Mouse (Mus musculus) bone marrow macrophage, adult 2 months (primary cell): ENCODE measurements around the gene Cd80. TPM values are rescaled to one million over a fixed set of nuclear protein-coding genes. Genes with fewer than 3 reads are reported as not detected.

Source experiments
- H3K27ac ChIP-seq: 2 replicates; pipeline ENCODE4 v1.5.1; 2012; ENCODE audit warnings: low read depth, low read length; ENCODE audit not compliant: insufficient read depth
- H3K4me1 ChIP-seq: 2 replicates; pipeline ENCODE4 v1.6.1; 2012; ENCODE audit warnings: low read length; ENCODE audit not compliant: control insufficient read depth, insufficient read depth
- H3K4me3 ChIP-seq: 2 replicates; pipeline ENCODE4 v1.5.1; 2012; ENCODE audit warnings: mild to moderate bottlenecking, low read length, moderate library complexity; ENCODE audit not compliant: insufficient read depth
- CTCF ChIP-seq: IDR thresholded peaks from 2 replicates; pipeline ENCODE4 v1.5.1; 2012; ENCODE audit warnings: low read depth, mild to moderate bottlenecking, low read length, moderate library complexity
- POLR2A ChIP-seq: IDR thresholded peaks from 2 replicates; pipeline ENCODE4 v1.6.1; 2012; ENCODE audit warnings: mild to moderate bottlenecking, low read depth, low read length, borderline replicate concordance
- polyA plus RNA-seq: library from polyadenylated mRNA; stranded (reverse); fragments of >200 nt; gene quantifications from 2 replicates; pipeline ENCODE4 v1.2.4, GENCODE M21; 2012; ENCODE audit not compliant: missing spikeins, insufficient read depth, insufficient read length

The Cd80 gene
- 7.7 and 8.9 TPM in 2 replicates for polyA plus RNA-seq

DNA sequence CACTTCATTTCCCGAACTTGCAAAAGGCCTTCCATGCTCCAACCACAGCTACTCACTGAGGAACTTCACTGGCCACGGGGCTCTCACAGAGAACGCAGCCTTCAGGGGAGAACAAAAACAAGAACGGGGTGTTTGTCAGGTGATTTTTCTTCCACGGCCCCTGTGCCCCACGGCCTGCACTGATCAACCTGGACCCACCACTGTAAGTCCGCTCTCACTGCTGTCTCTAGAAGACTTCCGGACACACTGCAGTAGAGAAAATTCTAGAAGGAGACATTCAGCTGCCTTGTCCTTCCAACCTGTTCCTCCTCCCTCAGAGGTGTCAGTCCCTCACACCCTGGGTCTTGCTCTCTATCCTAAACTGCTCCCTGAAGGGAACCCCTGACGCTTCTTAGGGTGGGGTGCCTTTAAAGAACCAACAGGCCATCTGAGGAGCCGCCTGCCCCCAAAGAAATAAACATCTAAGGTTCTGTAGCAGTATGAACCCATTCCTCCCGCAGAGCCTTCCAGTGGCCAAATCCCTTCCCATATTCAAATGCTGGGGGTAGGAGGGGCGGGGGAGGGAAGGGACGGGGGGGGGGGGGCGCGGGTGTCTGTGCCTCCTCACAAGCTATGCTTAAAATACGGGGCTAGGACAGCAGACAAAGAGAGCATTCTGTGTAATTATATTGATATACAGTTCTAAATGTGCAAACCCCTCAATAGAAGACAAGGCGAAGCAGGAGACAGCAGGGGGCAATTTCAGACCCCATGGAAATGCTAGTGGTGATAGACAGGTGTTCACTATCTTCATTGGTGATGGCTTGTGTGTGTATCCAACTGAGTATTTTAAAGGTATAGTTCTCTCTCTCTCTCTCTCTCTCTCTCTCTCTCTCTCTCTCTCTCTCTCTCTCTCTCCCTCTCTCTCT lies at the start of gene Cd80:
Gene Cd80, plus strand, starts transcription at position 51 of the 908 bp plus-strand sequence.
- Histone ChIP-seq H3K4me3 (no peak within 1 kb of the TSS), H3K27ac (no peak within 1 kb of the TSS), H3K4me1 (peaks cover 39% of the 10 kb centered on the region)
- no peak for TF ChIP-seq CTCF
- TF ChIP-seq POLR2A, result no peak

DNA sequence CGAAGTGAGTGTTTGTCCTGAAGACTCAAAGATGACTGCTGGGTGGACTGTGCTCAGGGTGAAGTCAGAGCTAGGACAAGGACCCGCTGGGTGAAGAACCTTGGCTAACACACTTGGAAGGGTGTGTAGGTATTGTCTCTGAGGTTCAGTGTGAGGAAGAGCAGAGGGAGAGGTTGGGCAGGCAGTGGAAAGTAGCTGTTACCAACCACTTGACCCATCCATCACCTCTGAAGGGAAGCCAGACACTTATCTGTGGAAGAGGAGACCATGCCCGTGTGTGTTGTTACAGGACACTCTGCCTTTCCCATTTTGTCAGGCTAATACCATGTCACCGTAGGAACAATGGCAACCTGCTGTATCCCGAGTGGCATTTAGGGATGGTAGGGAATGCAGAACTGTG lies 49.1 kb upstream of the Cd80 start:
- H3K27ac ChIP-seq, result no peak overlapping the region
- peaks cover 23% of the 10 kb centered on the region for H3K4me1 ChIP-seq
- no peak for TF ChIP-seq CTCF
- no peak for TF ChIP-seq POLR2A
- H3K4me3 ChIP-seq, result no peak overlapping the region

DNA sequence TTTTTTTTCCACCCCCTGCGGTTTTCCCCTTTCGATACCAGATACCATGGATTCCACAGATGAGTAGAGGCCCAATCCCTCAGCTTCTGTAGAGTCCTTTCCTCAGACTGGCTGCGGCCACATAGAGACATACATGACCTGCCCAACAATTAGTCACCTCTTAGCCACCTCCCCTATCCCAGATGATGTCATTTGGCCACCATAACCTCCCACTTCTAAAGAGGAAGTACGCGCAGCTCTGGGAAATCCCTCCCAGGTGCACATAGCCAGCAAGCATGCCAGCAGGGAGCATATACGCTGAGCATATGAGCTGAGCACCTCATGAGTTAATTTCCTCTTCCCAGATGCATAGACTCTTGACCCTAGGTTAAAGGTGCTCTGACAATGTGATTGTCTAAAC lies 48.7 kb upstream of the Cd80 start:
- no peak for TF ChIP-seq POLR2A
- no peak for TF ChIP-seq CTCF
- no peak overlapping the region for H3K27ac ChIP-seq
- H3K4me1 ChIP-seq, result peaks cover 23% of the 10 kb centered on the region
- no peak overlapping the region for H3K4me3 ChIP-seq

DNA sequence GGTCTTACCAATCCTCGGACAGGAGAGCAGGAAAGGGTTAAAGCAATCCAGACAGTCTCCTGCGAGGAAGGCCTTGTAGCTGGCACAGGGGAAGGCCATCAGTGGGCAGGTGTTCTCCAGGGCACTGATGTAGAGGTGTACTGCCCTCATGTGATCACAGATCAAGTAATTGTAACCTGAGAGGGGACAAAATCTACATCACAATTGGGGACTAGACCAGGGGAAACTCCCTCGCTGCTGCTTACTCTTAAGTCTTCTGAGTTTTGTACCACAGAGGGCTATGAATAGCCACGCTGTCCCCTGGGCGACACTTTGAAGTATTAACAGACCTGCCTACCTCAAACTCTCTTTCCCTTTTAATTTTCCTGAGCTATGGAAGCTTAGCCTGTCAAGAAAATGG lies 47.8 kb upstream of the Cd80 start:
- H3K4me1 ChIP-seq, result peaks cover 23% of the 10 kb centered on the region
- H3K4me3 ChIP-seq, result no peak overlapping the region
- no peak overlapping the region for H3K27ac ChIP-seq
- TF ChIP-seq POLR2A (no peak), CTCF (no peak)

DNA sequence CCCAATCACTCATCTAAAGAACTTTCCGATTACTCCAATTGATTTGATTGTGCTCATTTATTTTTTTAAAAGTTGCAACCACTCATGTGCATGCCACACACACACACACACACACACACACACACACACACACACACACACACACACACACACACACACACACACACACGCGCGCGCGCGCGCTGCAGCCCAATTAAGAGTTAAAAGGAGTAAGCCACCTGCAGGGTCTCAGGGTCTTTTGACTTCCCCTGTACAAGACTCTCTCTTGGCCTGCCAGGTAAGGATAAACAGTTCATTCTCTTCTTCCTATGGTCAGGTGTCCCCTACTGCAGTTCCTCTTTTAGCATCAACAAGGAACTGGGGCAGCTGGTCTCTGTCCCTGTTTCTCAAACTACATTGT lies 46.9 kb upstream of the Cd80 start:
- Histone ChIP-seq H3K4me3 (no peak overlapping the region), H3K27ac (no peak overlapping the region), H3K4me1 (peaks cover 20% of the 10 kb centered on the region)
- no peak for TF ChIP-seq CTCF
- TF ChIP-seq POLR2A, result no peak

DNA sequence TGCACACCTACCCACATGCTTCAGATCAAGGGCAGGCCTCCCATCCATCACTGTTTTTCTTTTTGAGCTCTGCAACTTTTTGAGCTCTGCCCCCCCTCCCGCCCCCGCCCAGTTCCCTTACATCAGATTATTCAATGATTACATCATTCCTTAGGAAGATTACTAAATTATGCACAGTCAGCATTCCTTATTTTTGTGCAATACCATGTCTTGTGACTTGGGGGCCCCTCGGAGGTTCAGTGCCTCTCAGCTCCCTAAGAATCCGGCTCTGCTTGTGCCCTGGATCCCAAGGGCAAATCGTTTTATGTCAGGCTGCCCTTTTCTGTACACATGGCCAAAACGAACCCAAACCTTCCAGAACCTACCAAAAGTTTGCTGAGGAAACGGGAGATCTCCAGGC lies 40.4 kb upstream of the Cd80 start:
- no peak overlapping the region for H3K27ac ChIP-seq
- no peak overlapping the region for H3K4me3 ChIP-seq
- H3K4me1 ChIP-seq, result peaks cover 12% of the 10 kb centered on the region
- TF ChIP-seq POLR2A, result no peak
- no peak for TF ChIP-seq CTCF

DNA sequence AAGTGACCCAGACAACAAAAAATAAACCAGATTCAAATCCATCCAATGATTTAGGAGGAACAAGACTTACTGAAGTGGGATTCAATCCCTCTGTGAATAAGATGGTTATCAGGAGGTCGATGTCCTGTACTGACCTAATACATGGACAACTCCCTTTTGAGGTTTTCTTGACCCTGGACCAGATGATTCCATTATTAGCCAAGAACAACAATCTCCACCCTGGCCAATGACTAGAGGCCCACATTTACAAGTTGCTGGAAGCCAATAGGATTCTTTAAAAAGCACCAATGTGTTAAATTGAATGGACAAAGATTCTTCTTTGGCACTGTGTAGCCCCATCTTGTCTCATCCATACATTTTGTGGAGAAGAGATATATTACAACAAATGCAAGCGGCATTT lies 30.0 kb upstream of the Cd80 start:
- Histone ChIP-seq H3K27ac (no peak overlapping the region), H3K4me1 (no peaks in the 10 kb centered on the region), H3K4me3 (no peak overlapping the region)
- no peak for TF ChIP-seq POLR2A
- no peak for TF ChIP-seq CTCF

DNA sequence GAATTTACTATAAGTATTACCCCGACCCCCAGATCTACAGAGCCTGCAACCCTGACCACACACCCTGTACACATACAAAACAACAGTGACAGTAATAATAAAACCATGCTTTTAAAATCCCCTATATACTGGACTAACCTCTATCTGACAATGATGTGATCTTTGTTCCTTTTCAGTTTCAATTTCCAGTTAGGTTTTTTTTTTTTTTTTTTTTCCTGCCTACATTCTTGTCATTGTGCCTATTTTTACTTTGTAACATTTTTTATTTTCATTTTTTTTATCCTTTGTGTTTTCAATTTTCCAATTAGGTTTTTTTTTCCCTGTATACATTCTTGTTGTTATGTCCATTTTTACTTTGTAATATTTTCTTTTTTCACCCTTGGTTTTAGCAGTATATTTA lies 29.6 kb upstream of the Cd80 start:
- no peaks in the 10 kb centered on the region for H3K4me1 ChIP-seq
- H3K4me3 ChIP-seq, result no peak overlapping the region
- TF ChIP-seq CTCF (no peak), POLR2A (no peak)
- H3K27ac ChIP-seq, result no peak overlapping the region

DNA sequence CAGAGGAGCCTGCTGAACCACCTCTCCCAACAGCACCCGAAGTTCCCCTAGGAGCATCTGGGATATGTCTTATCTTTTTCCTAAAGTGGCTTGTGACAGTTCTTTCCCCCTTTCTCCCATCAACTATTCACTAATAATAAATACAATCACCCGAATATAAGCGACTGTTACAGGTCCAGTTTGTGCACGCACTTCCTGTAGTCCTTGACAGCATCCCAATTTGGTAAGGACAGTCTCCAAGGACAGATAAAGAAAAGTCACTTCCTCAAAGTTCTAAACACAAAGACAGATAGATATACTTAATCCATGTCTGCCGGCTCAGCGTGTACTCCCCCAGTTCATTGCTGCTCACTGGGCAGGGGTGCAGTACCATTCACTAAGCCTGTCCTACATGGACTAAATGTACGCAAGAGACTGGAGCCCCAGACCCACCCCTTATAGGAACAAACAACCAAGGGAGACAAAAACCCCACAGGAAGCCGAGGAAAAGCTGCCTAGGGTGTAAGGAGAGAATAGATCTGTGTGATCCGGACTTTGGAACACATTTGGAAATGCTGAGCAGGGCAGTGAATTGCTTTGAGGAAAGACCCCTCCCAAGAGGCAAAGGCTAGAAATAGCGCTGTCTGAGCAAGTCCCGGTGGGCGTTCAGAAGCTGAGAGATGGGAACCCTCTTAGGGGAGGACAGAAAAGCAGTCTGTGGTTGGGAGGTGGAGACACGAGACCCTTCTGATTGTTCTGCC lies 23.7 kb upstream of the Cd80 start:
- Histone ChIP-seq H3K4me1 (peaks cover 23% of the 10 kb centered on the region), H3K27ac (no peak overlapping the region), H3K4me3 (no peak overlapping the region)
- no peak for TF ChIP-seq CTCF
- no peak for TF ChIP-seq POLR2A
